Mouse (Mus musculus): ENCODE data around the gene Trim69. TPM values are rescaled to one million over a fixed set of nuclear protein-coding genes. Genes with fewer than 3 reads are reported as not detected.

The Trim69 gene
- polyA plus RNA-seq, 1 experiment from 2014 or later, result not detected

DNA sequence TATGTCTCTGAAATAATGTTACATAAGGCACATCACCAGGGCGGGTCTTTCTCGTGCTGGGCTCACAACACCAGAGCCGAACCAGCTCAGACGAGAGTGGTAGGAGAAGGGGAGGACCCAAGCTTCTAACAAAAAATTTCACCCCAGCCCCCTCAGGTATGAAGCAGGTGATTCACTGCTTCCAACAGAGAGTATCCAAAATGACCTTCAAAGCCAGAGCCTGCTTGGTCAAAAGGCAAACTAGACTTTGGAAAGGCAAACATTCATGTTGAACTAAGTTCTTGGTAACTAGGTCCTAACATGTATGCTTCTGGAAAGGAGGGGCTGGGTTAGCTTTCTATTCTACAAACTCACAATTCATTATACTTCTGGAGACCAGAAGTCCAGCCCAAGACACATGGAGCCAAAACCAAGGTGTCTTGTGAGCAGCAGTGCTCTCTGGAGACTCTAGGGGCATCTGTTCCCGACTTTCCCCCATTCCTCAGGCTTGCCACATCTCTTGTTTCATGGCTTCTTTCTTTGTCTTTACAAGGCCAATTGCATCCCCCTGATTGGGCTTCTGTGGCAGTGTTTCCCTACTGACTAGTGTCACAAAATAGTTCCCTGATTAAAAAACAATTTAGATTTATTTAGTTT, 19.1 kb upstream of the Trim69 start:
- H3K4me2 ChIP-seq, result no peak overlapping the region
- no peaks in the 10 kb centered on the region for H3K36me3 ChIP-seq
- WGBS, result 76% methylated on average over 5 of the region's 5 CpGs
- H3K27me3 ChIP-seq, result no peaks in the 10 kb centered on the region
- H3K9me3 ChIP-seq, result no peaks in the 10 kb centered on the region
- no peak overlapping the region for H3K9ac ChIP-seq (replicated peaks)
- ATAC-seq (ENCODE audit: insufficient number of reproducible peaks, insufficient read depth, low FRiP score, low TSS enrichment, low read depth), result no peak
- H3K4me3 ChIP-seq (replicated peaks), result no peak overlapping the region
- no peaks in the 10 kb centered on the region for H3K4me1 ChIP-seq (replicated peaks)
- no peak overlapping the region for H3K27ac ChIP-seq

DNA sequence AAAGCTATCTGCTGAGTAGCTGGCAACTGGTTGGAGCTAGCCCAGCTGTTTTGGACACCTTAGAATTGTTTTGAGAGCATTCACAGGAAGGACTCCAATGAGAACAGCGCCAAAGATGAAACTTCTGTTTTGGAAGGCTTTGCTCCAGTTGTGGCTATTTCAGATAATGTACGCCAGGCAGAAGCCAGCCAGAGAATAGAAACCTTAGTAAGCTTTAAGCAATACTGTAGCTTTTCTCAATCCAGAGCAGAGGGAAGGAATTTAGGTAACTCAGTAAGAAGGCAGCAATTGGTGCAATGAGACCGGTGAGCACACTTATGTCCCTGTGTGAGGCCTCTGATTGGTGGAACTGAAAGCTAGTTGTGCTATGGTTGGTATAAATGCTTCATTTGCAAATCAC, 17.4 kb upstream of the Trim69 start:
- 87% methylated on average over 3 of the region's 3 CpGs for WGBS
- Histone ChIP-seq H3K36me3 (no peaks in the 10 kb centered on the region), H3K9me3 (no peaks in the 10 kb centered on the region), H3K4me3 (replicated peaks) (no peak overlapping the region), H3K27me3 (no peaks in the 10 kb centered on the region), H3K27ac (no peak overlapping the region), H3K4me2 (no peak overlapping the region), H3K4me1 (replicated peaks) (no peaks in the 10 kb centered on the region), H3K9ac (replicated peaks) (no peak overlapping the region)
- no peak for ATAC-seq (ENCODE audit: insufficient number of reproducible peaks, insufficient read depth, low FRiP score, low TSS enrichment, low read depth)

DNA sequence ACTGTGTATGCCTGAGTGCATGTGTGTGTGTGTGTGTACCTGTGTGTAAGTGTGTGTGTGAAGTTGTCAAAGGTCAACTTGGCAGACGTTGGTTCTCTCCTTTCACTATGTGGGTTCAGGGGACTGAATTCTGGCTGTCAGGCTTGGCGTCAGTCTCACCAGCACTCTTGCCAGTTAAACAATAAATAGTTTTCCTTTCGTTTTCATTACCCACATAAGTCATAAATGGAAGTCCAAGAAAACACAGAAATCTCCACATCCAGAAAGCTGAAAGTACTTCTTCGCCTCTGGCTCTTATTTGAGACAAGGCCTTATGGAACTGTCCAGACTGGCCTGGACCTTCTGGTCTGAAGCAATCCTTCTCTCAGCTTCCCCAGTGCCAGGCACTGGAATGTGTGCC, 14.7 kb upstream of the Trim69 start:
- 66% methylated on average over 4 of the region's 4 CpGs for WGBS
- Histone ChIP-seq H3K4me3 (replicated peaks) (no peak overlapping the region), H3K27ac (no peak overlapping the region), H3K9ac (replicated peaks) (no peak overlapping the region), H3K36me3 (no peaks in the 10 kb centered on the region), H3K4me2 (no peak overlapping the region), H3K4me1 (replicated peaks) (no peaks in the 10 kb centered on the region; the same call in 1 of the 2 replicates), H3K27me3 (no peaks in the 10 kb centered on the region), H3K9me3 (no peaks in the 10 kb centered on the region)
- no peak for ATAC-seq (ENCODE audit: insufficient number of reproducible peaks, insufficient read depth, low FRiP score, low TSS enrichment, low read depth)

DNA sequence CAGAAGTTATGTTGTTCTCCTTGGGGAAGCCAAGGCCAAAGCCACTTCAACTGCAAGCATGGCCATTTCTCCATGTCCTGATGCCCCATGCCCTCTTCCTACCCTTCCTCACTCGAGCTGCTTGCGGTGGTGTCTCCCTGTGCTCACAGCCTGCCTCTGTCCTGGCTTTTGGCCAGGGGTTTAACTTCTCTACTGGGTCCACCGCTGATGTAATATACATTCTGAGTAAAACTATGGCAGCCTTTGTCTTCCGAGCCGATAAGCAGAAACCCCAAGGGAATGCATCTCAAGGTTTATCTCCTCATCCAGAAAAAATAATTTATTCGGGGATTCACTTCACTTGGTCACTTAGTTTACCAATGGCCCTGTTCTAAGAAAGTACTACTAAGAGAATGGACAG, 13.8 kb upstream of the Trim69 start:
- WGBS, result 86% methylated on average over 6 of the region's 6 CpGs
- Histone ChIP-seq H3K4me2 (no peak overlapping the region), H3K36me3 (peaks cover 6% of the 10 kb centered on the region; the same call in 1 of the 2 replicates), H3K9me3 (no peaks in the 10 kb centered on the region), H3K27me3 (no peaks in the 10 kb centered on the region), H3K4me1 (replicated peaks) (no peaks in the 10 kb centered on the region; the same call in 1 of the 2 replicates), H3K4me3 (replicated peaks) (no peak overlapping the region), H3K9ac (replicated peaks) (no peak overlapping the region), H3K27ac (no peak overlapping the region)
- ATAC-seq (ENCODE audit: insufficient number of reproducible peaks, insufficient read depth, low FRiP score, low TSS enrichment, low read depth), result no peak

DNA sequence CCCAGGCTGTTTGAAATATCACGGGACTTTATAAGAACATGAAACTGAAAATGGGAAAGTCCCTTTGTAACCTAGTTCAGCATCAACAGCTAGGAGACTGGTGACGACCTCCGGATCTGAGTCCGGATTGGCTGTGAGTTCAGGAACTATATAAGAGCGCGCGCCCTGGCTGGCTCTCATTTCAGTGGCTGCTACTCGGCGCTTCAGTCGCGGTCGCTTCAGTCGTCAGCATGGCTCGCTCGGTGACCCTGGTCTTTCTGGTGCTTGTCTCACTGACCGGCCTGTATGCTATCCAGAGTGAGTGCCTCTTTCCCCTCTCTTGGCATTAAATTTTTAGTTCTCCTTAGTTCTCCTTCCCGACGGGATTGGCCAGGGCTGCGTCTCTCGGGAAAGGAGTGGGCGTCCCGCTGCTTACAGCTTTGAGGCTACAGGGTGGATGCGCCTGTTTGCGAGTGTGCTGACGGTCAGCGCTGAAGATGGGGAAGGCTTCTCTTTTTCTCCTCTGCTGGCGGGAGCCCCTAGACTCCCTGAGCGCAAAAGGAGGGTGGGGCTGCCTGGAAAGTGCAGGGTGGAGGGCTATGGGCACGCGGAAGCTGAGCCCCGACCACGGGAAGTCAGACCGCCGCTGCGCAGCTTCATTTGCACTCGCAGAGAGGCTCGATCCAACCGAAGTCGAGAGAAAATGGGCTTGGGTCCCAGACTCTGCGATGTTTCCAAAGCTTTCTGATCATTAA, 12.8 kb upstream of the Trim69 start, which contains the start of gene B2m:
B2m (plus strand) TSS at position 179 of the 734 bp plus-strand sequence.
- Histone ChIP-seq H3K27ac (peak within 1 kb of the TSS; percentile 75), H3K9ac (replicated peaks) (peak within 1 kb of the TSS; percentile 74), H3K36me3 (peaks cover 11% of the 10 kb centered on the region; the same call in 1 of the 2 replicates), H3K27me3 (no peaks in the 10 kb centered on the region), H3K4me1 (replicated peaks) (no peaks in the 10 kb centered on the region; the same call in 1 of the 2 replicates), H3K4me2 (peak within 1 kb of the TSS; percentile 61), H3K4me3 (replicated peaks) (peak within 1 kb of the TSS; percentile 70), H3K9me3 (no peaks in the 10 kb centered on the region)
- ATAC-seq (ENCODE audit: insufficient number of reproducible peaks, insufficient read depth, low FRiP score, low TSS enrichment, low read depth), result peak; percentile 95
- WGBS, result under 1% methylated on average over 40 of the region's 40 CpGs

DNA sequence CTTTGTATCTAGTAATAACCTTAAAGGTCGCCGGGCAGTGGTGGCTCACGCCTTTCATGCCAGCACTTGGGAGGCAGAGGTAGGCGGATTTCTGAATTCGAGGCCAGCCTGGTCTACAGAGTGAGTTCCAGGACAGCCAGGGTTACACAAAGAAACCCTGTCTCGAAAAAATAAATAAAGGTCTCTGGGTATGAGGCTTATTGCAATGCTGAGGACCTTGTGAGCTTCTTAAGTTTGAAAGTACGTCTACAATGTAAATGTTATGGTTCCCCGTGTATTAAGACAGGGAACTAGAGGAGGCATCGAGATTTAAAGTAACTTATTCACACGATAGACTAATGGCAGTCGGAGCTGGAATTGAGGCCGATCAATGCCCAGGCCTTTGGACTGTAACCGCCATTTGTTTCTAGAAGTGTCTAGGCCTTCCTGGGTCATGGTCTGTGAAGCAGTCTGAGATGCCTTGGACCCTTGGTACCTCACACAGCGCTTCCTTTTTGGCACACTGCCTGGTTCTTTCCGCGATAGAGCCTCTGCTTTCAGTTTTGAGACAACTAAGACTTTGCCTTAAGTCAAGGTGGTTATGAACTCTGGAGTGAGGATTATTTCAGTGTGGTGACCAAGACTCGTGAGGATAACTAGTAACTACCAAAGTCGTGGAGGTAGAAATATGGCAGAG, 12.1 kb upstream of the Trim69 start:
- Histone ChIP-seq H3K9me3 (no peaks in the 10 kb centered on the region), H3K4me2 (peak overlapping the region; percentile 61), H3K27me3 (no peaks in the 10 kb centered on the region), H3K36me3 (peaks cover 11% of the 10 kb centered on the region; the same call in 1 of the 2 replicates), H3K4me1 (replicated peaks) (no peaks in the 10 kb centered on the region; the same call in 1 of the 2 replicates), H3K9ac (replicated peaks) (peak overlapping the region; percentile 74), H3K4me3 (replicated peaks) (peak overlapping the region; percentile 70), H3K27ac (no peak overlapping the region)
- no peak for ATAC-seq (ENCODE audit: insufficient number of reproducible peaks, insufficient read depth, low FRiP score, low TSS enrichment, low read depth)
- 37% methylated on average over 18 of the region's 18 CpGs for WGBS

DNA sequence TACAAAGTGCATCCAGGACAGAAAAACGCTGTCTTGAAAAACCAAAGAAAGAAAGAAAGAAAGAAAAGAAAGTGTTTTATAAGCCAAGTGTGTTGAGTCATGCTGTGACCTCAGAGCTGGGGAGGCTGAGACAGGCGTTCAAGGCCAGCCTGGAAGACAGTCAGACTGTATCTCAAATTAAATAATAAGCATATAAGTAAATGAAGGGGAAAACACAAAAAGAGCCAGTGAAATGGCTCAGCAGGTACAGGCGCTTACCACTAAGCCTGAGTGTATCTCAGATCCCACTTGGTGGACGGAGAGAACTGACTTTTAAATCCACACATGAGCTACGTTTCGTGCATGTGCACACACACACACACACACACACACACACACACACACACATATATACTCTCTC, 11.2 kb upstream of the Trim69 start:
- H3K4me3 ChIP-seq (replicated peaks), result no peak overlapping the region
- H3K9me3 ChIP-seq, result no peaks in the 10 kb centered on the region
- peaks cover 12% of the 10 kb centered on the region; the same call in 1 of the 2 replicates for H3K36me3 ChIP-seq
- H3K27ac ChIP-seq, result no peak overlapping the region
- H3K27me3 ChIP-seq, result no peaks in the 10 kb centered on the region
- H3K4me1 ChIP-seq (replicated peaks), result no peaks in the 10 kb centered on the region; the same call in 1 of the 2 replicates
- H3K9ac ChIP-seq (replicated peaks), result no peak overlapping the region
- ATAC-seq (ENCODE audit: insufficient number of reproducible peaks, insufficient read depth, low FRiP score, low TSS enrichment, low read depth), result no peak
- peak overlapping the region; percentile 61; the same call in 1 of the 2 replicates for H3K4me2 ChIP-seq
- 89% methylated on average over 6 of the region's 6 CpGs for WGBS

DNA sequence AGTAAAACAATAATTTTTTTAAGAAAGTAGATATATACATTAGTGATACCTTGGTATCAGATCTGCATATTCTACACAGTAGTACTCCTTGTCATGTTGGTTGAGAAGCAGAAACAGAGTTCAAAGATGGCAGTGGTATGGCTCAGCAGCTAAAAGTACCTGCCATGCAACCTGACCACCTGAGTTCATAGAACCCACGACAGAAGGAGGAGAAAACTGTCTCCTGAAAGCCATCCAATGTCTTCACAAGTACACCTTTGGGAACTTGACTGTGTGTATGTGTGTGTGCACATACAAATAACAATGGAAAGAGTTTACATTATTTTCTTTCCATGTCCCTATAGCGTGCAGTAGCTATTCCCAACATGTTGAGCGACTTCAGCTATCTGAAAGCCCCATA, 10.8 kb upstream of the Trim69 start:
- Histone ChIP-seq H3K4me1 (replicated peaks) (no peaks in the 10 kb centered on the region; the same call in 1 of the 2 replicates), H3K4me3 (replicated peaks) (no peak overlapping the region), H3K36me3 (peaks cover 16% of the 10 kb centered on the region; the same call in 1 of the 2 replicates), H3K4me2 (no peak overlapping the region), H3K27ac (no peak overlapping the region), H3K9me3 (no peaks in the 10 kb centered on the region), H3K27me3 (no peaks in the 10 kb centered on the region), H3K9ac (replicated peaks) (no peak overlapping the region)
- 77% methylated on average over 3 of the region's 3 CpGs for WGBS
- ATAC-seq (ENCODE audit: insufficient number of reproducible peaks, insufficient read depth, low FRiP score, low TSS enrichment, low read depth), result no peak

DNA sequence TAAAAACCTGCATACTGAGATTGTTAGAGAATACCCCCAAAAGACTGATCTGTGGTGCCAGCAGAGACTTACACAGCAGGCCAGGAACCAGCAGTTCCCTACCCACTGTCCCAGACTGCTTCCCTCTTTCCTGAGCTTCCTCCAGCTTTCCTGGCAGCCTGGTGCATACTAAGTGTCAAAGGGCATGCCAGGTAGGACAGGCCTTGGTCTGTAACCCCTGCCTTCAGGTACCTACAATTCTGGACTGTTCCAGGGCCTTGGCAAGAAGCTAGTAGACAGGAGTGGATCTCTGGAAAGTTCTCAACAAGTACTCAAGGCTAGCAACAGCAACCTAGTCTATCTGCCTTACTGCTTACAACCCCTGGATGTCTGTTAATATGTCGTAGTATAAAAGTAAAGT, 9.3 kb upstream of the Trim69 start:
- no peak overlapping the region for H3K27ac ChIP-seq
- H3K4me2 ChIP-seq, result no peak overlapping the region
- H3K4me3 ChIP-seq (replicated peaks), result no peak overlapping the region
- no peaks in the 10 kb centered on the region; the same call in 1 of the 2 replicates for H3K4me1 ChIP-seq (replicated peaks)
- no peaks in the 10 kb centered on the region for H3K27me3 ChIP-seq
- no peak overlapping the region for H3K9ac ChIP-seq (replicated peaks)
- ATAC-seq (ENCODE audit: insufficient number of reproducible peaks, insufficient read depth, low FRiP score, low TSS enrichment, low read depth), result no peak
- peaks cover 20% of the 10 kb centered on the region; the same call in 1 of the 2 replicates for H3K36me3 ChIP-seq
- H3K9me3 ChIP-seq, result no peaks in the 10 kb centered on the region
- WGBS, result 100% methylated on average over 1 of the region's 1 CpGs

DNA sequence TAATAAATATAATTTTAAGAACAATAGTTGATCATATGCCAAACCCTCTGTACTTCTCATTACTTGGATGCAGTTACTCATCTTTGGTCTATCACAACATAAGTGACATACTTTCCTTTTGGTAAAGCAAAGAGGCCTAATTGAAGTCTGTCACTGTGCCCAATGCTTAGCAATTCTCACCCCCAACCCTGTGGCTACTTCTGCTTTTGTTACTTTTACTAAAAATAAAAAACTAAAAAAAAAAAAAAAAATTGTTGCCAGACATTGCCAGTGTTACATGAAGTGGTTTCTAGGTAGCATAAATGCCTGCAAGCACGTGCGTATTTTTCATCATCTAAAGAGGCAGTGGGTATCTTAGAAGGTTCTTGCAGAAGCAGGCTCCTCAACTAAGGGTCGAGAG, 7.7 kb upstream of the Trim69 start:
- H3K4me1 ChIP-seq (replicated peaks), result no peaks in the 10 kb centered on the region; the same call in 1 of the 2 replicates

More for the DNA sequence above, 7.7 kb upstream of the Trim69 start:
- Histone ChIP-seq H3K4me3 (replicated peaks) (no peak overlapping the region), H3K36me3 (peaks cover 20% of the 10 kb centered on the region; the same call in 1 of the 2 replicates), H3K27me3 (no peaks in the 10 kb centered on the region), H3K9ac (replicated peaks) (no peak overlapping the region), H3K27ac (no peak overlapping the region), H3K4me2 (no peak overlapping the region), H3K9me3 (no peaks in the 10 kb centered on the region)
- no peak for ATAC-seq (ENCODE audit: insufficient number of reproducible peaks, insufficient read depth, low FRiP score, low TSS enrichment, low read depth)
- 81% methylated on average over 3 of the region's 3 CpGs for WGBS

All from limb, embryonic 12.5 days (tissue).